Comparison of ENCODE assay signal across 17 mouse cellular contexts in the genomic region with DNA sequence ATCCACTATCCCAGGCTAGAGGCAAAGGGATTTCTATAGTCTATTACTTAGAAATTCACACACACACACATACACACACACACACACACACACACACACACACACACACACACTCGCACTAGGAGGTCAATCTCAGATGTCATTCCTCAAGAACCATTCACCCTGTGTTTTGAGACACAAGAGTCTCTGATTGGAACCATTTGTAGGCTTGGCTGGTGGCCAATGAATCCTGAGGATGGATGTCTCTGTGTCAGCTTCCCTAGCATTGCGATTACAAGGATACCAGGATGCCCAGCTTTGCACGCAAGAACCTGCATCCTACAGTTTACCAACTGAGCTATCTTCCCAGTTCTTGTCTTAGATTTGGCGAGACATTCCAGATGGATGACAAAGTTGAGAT.
A peak's percentile ranks its signal among the peaks of the same experiment; 100 is the strongest.
DNase-seq lines count a peak whose midpoint lies in the region; ATAC-seq and TF ChIP-seq lines count a peak whose summit lies in the region.
"Had no signal": no experiment of that assay in that cellular context is flagged by ENCODE, and none has a peak within 500 bp of the region (broad histone marks: within the 10 kb centered on the region; RNA-seq: fewer than 3 reads in every experiment).

No protein-coding gene starts in this region.

- peak; percentile 52; the same call in 1 of the 2 replicates for ATAC-seq in lung, embryonic 15.5 days (ENCODE audit: borderline replicate concordance, extremely low read depth, low FRiP score, low TSS enrichment)
- ATAC-seq in embryonic facial prominence, embryonic 14.5 days (ENCODE audit: low read depth) = no peak
- ATAC-seq: hindbrain, embryonic 16.5 days; intestine, postnatal 0 days had no signal

- no peak overlapping the region for H3K4me3 ChIP-seq in lung, embryonic 15.5 days
- no peak overlapping the region for H3K4me3 ChIP-seq in lung, adult 2 months (replicated peaks; ENCODE audit: extremely low read depth, low read depth, low read length)
- no peak overlapping the region for H3K4me3 ChIP-seq in embryonic facial prominence, embryonic 14.5 days (ENCODE audit: low read depth, low read length)
- H3K4me3 ChIP-seq: heart, embryonic 10.5 days; liver, embryonic 15.5 days had no signal

- H3K36me3 ChIP-seq in lung, embryonic 15.5 days = no peaks in the 10 kb centered on the region
- H3K36me3 ChIP-seq in embryonic facial prominence, embryonic 14.5 days (ENCODE audit: control insufficient read depth, insufficient read depth, low read length) = no peaks in the 10 kb centered on the region
- H3K36me3 ChIP-seq: heart, embryonic 10.5 days; liver, embryonic 15.5 days had no signal

- TF ChIP-seq CTCF in lung, adult 2 months (IDR thresholded peaks at IDR 0.05; ENCODE audit: insufficient read depth, low read length) = no peak

- no peak overlapping the region for H3K9ac ChIP-seq in lung, embryonic 15.5 days
- no peak overlapping the region for H3K9ac ChIP-seq in embryonic facial prominence, embryonic 14.5 days (ENCODE audit: low read depth, low read length)
- H3K9ac ChIP-seq: liver, embryonic 15.5 days had no signal

- H3K9me3 ChIP-seq in lung, embryonic 15.5 days = no peaks in the 10 kb centered on the region
- H3K9me3 ChIP-seq in embryonic facial prominence, embryonic 14.5 days (ENCODE audit: control insufficient read depth, low read length) = no peaks in the 10 kb centered on the region
- H3K9me3 ChIP-seq: heart, embryonic 10.5 days; liver, embryonic 15.5 days had no signal

- DNase-seq in kidney, postnatal 10 days = peak; percentile 57
- DNase-seq in kidney, postnatal 36 days = no peak
- DNase-seq in lung, adult 2 months = no peak
- DNase-seq in adipocyte (ENCODE audit: low spot score) = peak; percentile 38
- DNase-seq in embryonic facial prominence, embryonic 14.5 days (ENCODE audit: low spot score) = peak; percentile 69
- no peak for DNase-seq in gastrocnemius, adult 8-10 months (ENCODE audit: low spot score in 2 of 2)
- DNase-seq in urinary bladder, postnatal 4 days (ENCODE audit: low spot score in 2 of 2) = no peak
- DNase-seq: cerebellum, postnatal 36 days; gastrocnemius, postnatal 14 days; kidney, postnatal 25 days; right cerebral cortex, postnatal 4 days; thymus, postnatal 4 days had no signal

- H3K27ac ChIP-seq in lung, embryonic 15.5 days = no peak overlapping the region
- no peak overlapping the region for H3K27ac ChIP-seq in embryonic facial prominence, embryonic 14.5 days (replicated peaks; ENCODE audit: low read depth, low read length)
- H3K27ac ChIP-seq: heart, embryonic 10.5 days; liver, embryonic 15.5 days had no signal

- TF ChIP-seq POLR2A in lung, adult 2 months (IDR thresholded peaks at IDR 0.05; ENCODE audit: borderline replicate concordance, extremely low read depth, low read depth, low read length) = no peak

- H3K4me2 ChIP-seq in lung, embryonic 15.5 days = no peak overlapping the region
- no peak overlapping the region for H3K4me2 ChIP-seq in embryonic facial prominence, embryonic 14.5 days (ENCODE audit: low read depth, low read length)
- H3K4me2 ChIP-seq: liver, embryonic 15.5 days had no signal

- H3K27me3 ChIP-seq in lung, embryonic 15.5 days = no peaks in the 10 kb centered on the region
- H3K27me3 ChIP-seq in embryonic facial prominence, embryonic 14.5 days (replicated peaks; ENCODE audit: control insufficient read depth, insufficient read depth, low read length) = no peaks in the 10 kb centered on the region
- H3K27me3 ChIP-seq: liver, embryonic 15.5 days had no signal

- H3K4me1 ChIP-seq in lung, embryonic 15.5 days = no peaks in the 10 kb centered on the region
- H3K4me1 ChIP-seq in lung, adult 2 months (ENCODE audit: control insufficient read depth, insufficient read depth, low read length) = no peaks in the 10 kb centered on the region
- peaks cover 6% of the 10 kb centered on the region; the same call in 1 of the 2 replicates for H3K4me1 ChIP-seq in embryonic facial prominence, embryonic 14.5 days (ENCODE audit: control insufficient read depth, insufficient read depth, low read length)
- H3K4me1 ChIP-seq: liver, embryonic 15.5 days had no signal

- WGBS in lung, embryonic 15.5 days = 47% methylated on average over 4 of the region's 4 CpGs
- 59% methylated on average over 4 of the region's 4 CpGs for WGBS in lung, adult 2 months
- WGBS in embryonic facial prominence, embryonic 14.5 days = 49% methylated on average over 4 of the region's 4 CpGs

Comparison
In these comparisons a context has a peak if more than half of its experiments do, and no peak if none do; other contexts are left out.
1. DNase-seq: peak in kidney, postnatal 10 days (single experiment), adipocyte (single experiment) and embryonic facial prominence, embryonic 14.5 days (single experiment); none in kidney, postnatal 36 days (0 of 2), lung, adult 2 months (single experiment), gastrocnemius, adult 8-10 months (0 of 2) and urinary bladder, postnatal 4 days (0 of 2).